Mouse (Mus musculus) left cerebral cortex, postnatal 25 days (tissue): Measurements from ENCODE around the gene Opcml. TPM values are rescaled to one million over a fixed set of nuclear protein-coding genes. Genes with fewer than 3 reads are reported as not detected.

ENCODE experiments used
- DNase-seq, 2 experiments: peaks; one replicate each; pipeline ENCODE4 v3.0.0; 2022; ENCODE audit warnings: low spot score in 2 of 2, mixed read lengths in 1 of 2
- intact Hi-C: fragments of 180-260 bp; cut with DNase I; formaldehyde crosslinking; loops from one replicate; pipeline ENCODE4 v1.15.1; 2025
- microRNA-seq, 2 experiments: library from miRNA; unstranded; fragments of <30 nt; microRNA quantifications; one replicate each; pipeline ENCODE4 v1.2.0; 2022
- total RNA-seq, 2 experiments: library from RNA; stranded (reverse); gene quantifications; 2 replicates each; pipeline ENCODE4 v1.2.3; 2021

Gene Opcml
- total RNA-seq, 2 experiments from 2014 or later: 272 to 283 TPM

GRCm38 (mm10) chr9:28882566-28882965 is 1092.0 kb downstream of the Opcml start:
- intact Hi-C loops: no loop called here
- no peak for DNase-seq

- intact Hi-C loops: no loop called here
- no peak for DNase-seq
These were observed 1101.0 kb downstream of the Opcml start for GRCm38 (mm10) chr9:28891611-28892010.

GRCm38 (mm10) chr9:28903291-28903690 is 1112.7 kb downstream of the Opcml start:
- DNase-seq: no peak
- intact Hi-C loops: no loop called here

GRCm38 (mm10) chr9:28909738-28910137 is 1119.2 kb downstream of the Opcml start:
- no peak for DNase-seq
- intact Hi-C loops: no loop called here

GRCm38 (mm10) chr9:28911571-28912185 is 1121.1 kb downstream of the Opcml start:
- no peak for DNase-seq
- intact Hi-C loops: no loop called here

- DNase-seq: peak; percentile 36 to 83
- intact Hi-C loops: no loop called here
These were observed 1141.5 kb downstream of the Opcml start for GRCm38 (mm10) chr9:28932069-28932468.

- intact Hi-C loops: no loop called here
- DNase-seq: no peak
These were observed 1146.6 kb downstream of the Opcml start for GRCm38 (mm10) chr9:28937163-28937562.

- intact Hi-C loops: no loop called here
- DNase-seq: peak in 1 of 2 experiments; percentile 60
These were observed 1147.4 kb downstream of the Opcml start for GRCm38 (mm10) chr9:28937980-28938379.

- intact Hi-C loops: loop anchor here (5.0 kb wide), 1 partner anchor 516 kb away; no protein-coding TSS in a partner anchor
- peak in 1 of 2 experiments; percentile 65 for DNase-seq
These were observed 1150.3 kb downstream of the Opcml start for GRCm38 (mm10) chr9:28940901-28941300.

- DNase-seq: no peak
- intact Hi-C loops: no loop called here
These were observed 1178.9 kb downstream of the Opcml start for GRCm38 (mm10) chr9:28969455-28969854.

Small RNA genes lying within 50 kb of the gene (microRNA-seq; reads per million reads assigned to microRNA genes)
- 0 reads per million in 2 experiments for gene Gm44316
